Mouse (Mus musculus): ENCODE data around the gene Gm11569. TPM values are rescaled to one million over a fixed set of nuclear protein-coding genes. Genes with fewer than 3 reads are reported as not detected.
"Not testable (repeated sequence)": the region's sequence is repeated elsewhere in the genome, so short reads cannot be mapped to it uniquely, and the experiment has no call there.

Gene Gm11569
- total and polyA plus RNA-seq, 3 experiments, result not detected

- Histone ChIP-seq H3K9me3 (replicated peaks) (peaks cover 13% of the 10 kb centered on the region), H3K4me3 (ENCODE audit: low read depth, low read length) (no peak within 1 kb of the TSS), H3K27me3 (ENCODE audit: insufficient read depth, low read length) (no peaks in the 10 kb centered on the region), H3K4me1 (ENCODE audit: insufficient read depth, low read depth, low read length) (no peaks in the 10 kb centered on the region), H3K36me3 (replicated peaks) (no peaks in the 10 kb centered on the region)
- DNase-seq (ENCODE audit: low spot score), result no peak
- ATAC-seq (ENCODE audit: extremely low read depth, insufficient number of reproducible peaks, low FRiP score, poor library complexity, severe bottlenecking), result no peak
- TF ChIP-seq TAL1 (conservative IDR thresholded peaks at IDR 0.05; ENCODE audit: low read depth, low read length) (no peak), GATA1 (IDR thresholded peaks at IDR 0.05; ENCODE audit: borderline replicate concordance, low read length) (no peak), CTCF (IDR thresholded peaks at IDR 0.05; ENCODE audit: low read depth, low read length) (no peak), GATA2 (IDR thresholded peaks at IDR 0.05; ENCODE audit: borderline replicate concordance, low read depth, low read length) (no peak), POLR2AphosphoS5 (IDR thresholded peaks at IDR 0.05; ENCODE audit: insufficient replicate concordance, low read depth, low read length) (no peak)
Observed at GRCm38 (mm10) chr11:99793367-99793766, 5.4 kb downstream of the Gm11569 start, which contains the start of gene Gm11596. TSS of gene Gm11596 (minus strand) at chr11:99793467.

- peaks cover 10% of the 10 kb centered on the region for H3K9me3 ChIP-seq (replicated peaks)
- H3K4me3 ChIP-seq (ENCODE audit: low read depth, low read length); H3K27me3 ChIP-seq (ENCODE audit: insufficient read depth, low read length); H3K4me1 ChIP-seq (ENCODE audit: insufficient read depth, low read depth, low read length); ATAC-seq (ENCODE audit: extremely low read depth, insufficient number of reproducible peaks, low FRiP score, poor library complexity, severe bottlenecking); DNase-seq (ENCODE audit: low spot score); H3K36me3 ChIP-seq (replicated peaks): not testable (repeated sequence)
Observed at GRCm38 (mm10) chr11:99784900-99785299, 13.8 kb downstream of the Gm11569 start, which contains the start of gene Krtap4-9. TSS of gene Krtap4-9 (plus strand) at chr11:99785200.

GRCm38 (mm10) chr11:99780604-99781003 lies 18.1 kb downstream of the Gm11569 start, which contains the start of gene Krtap4-8:
TSS of gene Krtap4-8 (minus strand) at chr11:99780704.
- H3K36me3 ChIP-seq (replicated peaks), result no peaks in the 10 kb centered on the region
- TF ChIP-seq CTCF (IDR thresholded peaks at IDR 0.05; ENCODE audit: low read depth, low read length), result no peak
- TF ChIP-seq POLR2AphosphoS5 (IDR thresholded peaks at IDR 0.05; ENCODE audit: insufficient replicate concordance, low read depth, low read length), result no peak
- TF ChIP-seq GATA2 (IDR thresholded peaks at IDR 0.05; ENCODE audit: borderline replicate concordance, low read depth, low read length), result no peak
- no peak for TF ChIP-seq GATA1 (IDR thresholded peaks at IDR 0.05; ENCODE audit: borderline replicate concordance, low read length)
- H3K4me1 ChIP-seq (ENCODE audit: insufficient read depth, low read depth, low read length), result no peaks in the 10 kb centered on the region
- H3K4me3 ChIP-seq (ENCODE audit: low read depth, low read length), result no peak within 1 kb of the TSS; the same call in 1 of the 2 replicates
- DNase-seq (ENCODE audit: low spot score) (no peak), ATAC-seq (ENCODE audit: extremely low read depth, insufficient number of reproducible peaks, low FRiP score, poor library complexity, severe bottlenecking) (no peak)
- H3K9me3 ChIP-seq (replicated peaks), result peaks cover 10% of the 10 kb centered on the region
- H3K27me3 ChIP-seq (ENCODE audit: insufficient read depth, low read length), result no peaks in the 10 kb centered on the region

GRCm38 (mm10) chr11:99778401-99778800 lies 20.3 kb downstream of the Gm11569 start:
- Histone ChIP-seq H3K4me3 (ENCODE audit: low read depth, low read length) (no peak overlapping the region), H3K27me3 (ENCODE audit: insufficient read depth, low read length) (no peaks in the 10 kb centered on the region), H3K9me3 (replicated peaks) (peaks cover 6% of the 10 kb centered on the region), H3K4me1 (ENCODE audit: insufficient read depth, low read depth, low read length) (no peaks in the 10 kb centered on the region), H3K36me3 (replicated peaks) (no peaks in the 10 kb centered on the region)
- DNase-seq (ENCODE audit: low spot score) (no peak), ATAC-seq (ENCODE audit: extremely low read depth, insufficient number of reproducible peaks, low FRiP score, poor library complexity, severe bottlenecking) (no peak)
- TF ChIP-seq GATA1 (IDR thresholded peaks at IDR 0.05; ENCODE audit: borderline replicate concordance, low read length) (no peak), POLR2AphosphoS5 (IDR thresholded peaks at IDR 0.05; ENCODE audit: insufficient replicate concordance, low read depth, low read length) (no peak), GATA2 (IDR thresholded peaks at IDR 0.05; ENCODE audit: borderline replicate concordance, low read depth, low read length) (no peak), TAL1 (conservative IDR thresholded peaks at IDR 0.05; ENCODE audit: low read depth, low read length) (no peak), CTCF (IDR thresholded peaks at IDR 0.05; ENCODE audit: low read depth, low read length) (no peak)

GRCm38 (mm10) chr11:99772813-99773212 lies 25.9 kb downstream of the Gm11569 start, which contains the start of gene Gm11595:
TSS of gene Gm11595 (minus strand) at chr11:99772913.
- not testable (repeated sequence) for H3K9me3 ChIP-seq (replicated peaks); H3K36me3 ChIP-seq (replicated peaks); H3K4me3 ChIP-seq (ENCODE audit: low read depth, low read length); H3K4me1 ChIP-seq (ENCODE audit: insufficient read depth, low read depth, low read length); DNase-seq (ENCODE audit: low spot score); ATAC-seq (ENCODE audit: extremely low read depth, insufficient number of reproducible peaks, low FRiP score, poor library complexity, severe bottlenecking); H3K27me3 ChIP-seq (ENCODE audit: insufficient read depth, low read length)

- H3K36me3 ChIP-seq (replicated peaks), result no peaks in the 10 kb centered on the region
- ATAC-seq (ENCODE audit: extremely low read depth, insufficient number of reproducible peaks, low FRiP score, poor library complexity, severe bottlenecking), result no peak
- H3K9me3 ChIP-seq (replicated peaks), result peaks cover 9% of the 10 kb centered on the region
- H3K4me1 ChIP-seq (ENCODE audit: insufficient read depth, low read depth, low read length), result no peaks in the 10 kb centered on the region
- DNase-seq (ENCODE audit: low spot score), result no peak
- TF ChIP-seq GATA2 (IDR thresholded peaks at IDR 0.05; ENCODE audit: borderline replicate concordance, low read depth, low read length), result no peak
- TF ChIP-seq POLR2AphosphoS5 (IDR thresholded peaks at IDR 0.05; ENCODE audit: insufficient replicate concordance, low read depth, low read length), result no peak
- no peak for TF ChIP-seq CTCF (IDR thresholded peaks at IDR 0.05; ENCODE audit: low read depth, low read length)
- no peak for TF ChIP-seq TAL1 (conservative IDR thresholded peaks at IDR 0.05; ENCODE audit: low read depth, low read length)
- no peak for TF ChIP-seq GATA1 (IDR thresholded peaks at IDR 0.05; ENCODE audit: borderline replicate concordance, low read length)
- 0 out of 2 replicates have a peak, but pooled peaks cover 3% of the 10 kb centered on the region for H3K27me3 ChIP-seq (ENCODE audit: insufficient read depth, low read length)
- H3K4me3 ChIP-seq (ENCODE audit: low read depth, low read length), result no peak overlapping the region
Observed at GRCm38 (mm10) chr11:99768410-99768809, 30.3 kb downstream of the Gm11569 start.

- no peak for TF ChIP-seq POLR2AphosphoS5 (IDR thresholded peaks at IDR 0.05; ENCODE audit: insufficient replicate concordance, low read depth, low read length)
- no peak for TF ChIP-seq GATA1 (IDR thresholded peaks at IDR 0.05; ENCODE audit: borderline replicate concordance, low read length)
- no peak for TF ChIP-seq CTCF (IDR thresholded peaks at IDR 0.05; ENCODE audit: low read depth, low read length)
- TF ChIP-seq GATA2 (IDR thresholded peaks at IDR 0.05; ENCODE audit: borderline replicate concordance, low read depth, low read length), result no peak
- TF ChIP-seq TAL1 (conservative IDR thresholded peaks at IDR 0.05; ENCODE audit: low read depth, low read length), result no peak
- no peak for DNase-seq (ENCODE audit: low spot score)
- no peaks in the 10 kb centered on the region for H3K4me1 ChIP-seq (ENCODE audit: insufficient read depth, low read depth, low read length)
- H3K27me3 ChIP-seq (ENCODE audit: insufficient read depth, low read length), result 0 out of 2 replicates have a peak, but pooled peaks cover 2% of the 10 kb centered on the region
- no peaks in the 10 kb centered on the region for H3K36me3 ChIP-seq (replicated peaks)
- no peak for ATAC-seq (ENCODE audit: extremely low read depth, insufficient number of reproducible peaks, low FRiP score, poor library complexity, severe bottlenecking)
- peaks cover 9% of the 10 kb centered on the region for H3K9me3 ChIP-seq (replicated peaks)
- H3K4me3 ChIP-seq (ENCODE audit: low read depth, low read length), result 0 out of 2 replicates have a peak overlapping the region, but pooled peaks have one; percentile 13
Observed at GRCm38 (mm10) chr11:99758877-99759276, 39.9 kb downstream of the Gm11569 start.

Other genes starting within 250 kb of the Gm11569 start
Only the 20 nearest of the 43 such genes appear.
- not detected in 2 replicates for gene Gm11563, start 140.0 kb downstream of the Gm11569 start, total RNA-seq (2014; fragmentation: Nextera tagmentation)
- gene Gm11563, start 140.0 kb downstream of the Gm11569 start, total RNA-seq (2017), result not detected in 2 replicates
- gene Gm11563, start 140.0 kb downstream of the Gm11569 start, polyA plus RNA-seq (2012), result not detected in 2 replicates
- gene Krtap4-6, start 133.0 kb downstream of the Gm11569 start, total RNA-seq (2014; fragmentation: Nextera tagmentation), result not detected in 2 replicates
- gene Krtap4-6, start 133.0 kb downstream of the Gm11569 start, total RNA-seq (2017), result 0.12 TPM in 1 of 2 replicates, not detected in the other
- not detected in 2 replicates for gene Krtap4-6, start 133.0 kb downstream of the Gm11569 start, polyA plus RNA-seq (2012)
- not detected in 2 replicates for gene Gm14190, start 108.2 kb downstream of the Gm11569 start, total RNA-seq (2014; fragmentation: Nextera tagmentation)
- gene Gm14190, start 108.2 kb downstream of the Gm11569 start, total RNA-seq (2017), result not detected in 2 replicates
- gene Gm14190, start 108.2 kb downstream of the Gm11569 start, polyA plus RNA-seq (2012), result not detected in 2 replicates
- not detected in 2 replicates for gene Gm14180, start 64.6 kb downstream of the Gm11569 start, total RNA-seq (2014; fragmentation: Nextera tagmentation)
- gene Gm14180, start 64.6 kb downstream of the Gm11569 start, total RNA-seq (2017), result not detected in 2 replicates
- not detected in 2 replicates for gene Gm14180, start 64.6 kb downstream of the Gm11569 start, polyA plus RNA-seq (2012)
- not detected in 2 replicates for gene Gm11595, start 26.0 kb downstream of the Gm11569 start, total RNA-seq (2014; fragmentation: Nextera tagmentation)
- 0.12 TPM in 1 of 2 replicates, not detected in the other for gene Gm11595, start 26.0 kb downstream of the Gm11569 start, total RNA-seq (2017)
- not detected in 2 replicates for gene Gm11595, start 26.0 kb downstream of the Gm11569 start, polyA plus RNA-seq (2012)
- not detected in 2 replicates for gene Krtap4-8, start 18.2 kb downstream of the Gm11569 start, total RNA-seq (2014; fragmentation: Nextera tagmentation)
- gene Krtap4-8, start 18.2 kb downstream of the Gm11569 start, total RNA-seq (2017), result 0.27 TPM in 1 of 2 replicates, not detected in the other
- not detected in 2 replicates for gene Krtap4-8, start 18.2 kb downstream of the Gm11569 start, polyA plus RNA-seq (2012)
- gene Krtap4-9, start 13.7 kb downstream of the Gm11569 start, total RNA-seq (2014; fragmentation: Nextera tagmentation), result not detected in 2 replicates
- gene Krtap4-9, start 13.7 kb downstream of the Gm11569 start, total RNA-seq (2017), result not detected in 2 replicates
- not detected in 2 replicates for gene Krtap4-9, start 13.7 kb downstream of the Gm11569 start, polyA plus RNA-seq (2012)
- not detected in 2 replicates for gene Gm11596, start 5.5 kb downstream of the Gm11569 start, total RNA-seq (2014; fragmentation: Nextera tagmentation)
- gene Gm11596, start 5.5 kb downstream of the Gm11569 start, total RNA-seq (2017), result 0.12 TPM in 1 of 2 replicates, not detected in the other
- gene Gm11596, start 5.5 kb downstream of the Gm11569 start, polyA plus RNA-seq (2012), result not detected in 2 replicates
- gene Gm11554, start 5.5 kb upstream of the Gm11569 start, total RNA-seq (2014; fragmentation: Nextera tagmentation), result not detected in 2 replicates
- not detected in 2 replicates for gene Gm11554, start 5.5 kb upstream of the Gm11569 start, total RNA-seq (2017)
- gene Gm11554, start 5.5 kb upstream of the Gm11569 start, polyA plus RNA-seq (2012), result not detected in 2 replicates
- gene Krtap4-13, start 11.0 kb upstream of the Gm11569 start, total RNA-seq (2014; fragmentation: Nextera tagmentation), result not detected in 2 replicates
- not detected in 2 replicates for gene Krtap4-13, start 11.0 kb upstream of the Gm11569 start, total RNA-seq (2017)
- not detected in 2 replicates for gene Krtap4-13, start 11.0 kb upstream of the Gm11569 start, polyA plus RNA-seq (2012)
- not detected in 2 replicates for gene Gm11564, start 16.7 kb upstream of the Gm11569 start, total RNA-seq (2014; fragmentation: Nextera tagmentation)
- not detected in 2 replicates for gene Gm11564, start 16.7 kb upstream of the Gm11569 start, total RNA-seq (2017)
- gene Gm11564, start 16.7 kb upstream of the Gm11569 start, polyA plus RNA-seq (2012), result not detected in 2 replicates
- not detected in 2 replicates for gene 2300003K06Rik, start 39.1 kb upstream of the Gm11569 start, total RNA-seq (2014; fragmentation: Nextera tagmentation)
- not detected in 2 replicates for gene 2300003K06Rik, start 39.1 kb upstream of the Gm11569 start, total RNA-seq (2017)
- not detected in 2 replicates for gene 2300003K06Rik, start 39.1 kb upstream of the Gm11569 start, polyA plus RNA-seq (2012)
- gene Krtap4-16, start 52.7 kb upstream of the Gm11569 start, total RNA-seq (2014; fragmentation: Nextera tagmentation), result not detected in 2 replicates
- not detected in 2 replicates for gene Krtap4-16, start 52.7 kb upstream of the Gm11569 start, total RNA-seq (2017)
- gene Krtap4-16, start 52.7 kb upstream of the Gm11569 start, polyA plus RNA-seq (2012), result not detected in 2 replicates
- gene Gm11568, start 59.0 kb upstream of the Gm11569 start, total RNA-seq (2014; fragmentation: Nextera tagmentation), result not detected in 2 replicates
- gene Gm11568, start 59.0 kb upstream of the Gm11569 start, total RNA-seq (2017), result not detected in 2 replicates
- gene Gm11568, start 59.0 kb upstream of the Gm11569 start, polyA plus RNA-seq (2012), result not detected in 2 replicates
- not detected in 2 replicates for gene Gm11559, start 65.5 kb upstream of the Gm11569 start, total RNA-seq (2014; fragmentation: Nextera tagmentation)
- gene Gm11559, start 65.5 kb upstream of the Gm11569 start, total RNA-seq (2017), result 0.29 TPM in 1 of 2 replicates, not detected in the other
- gene Gm11559, start 65.5 kb upstream of the Gm11569 start, polyA plus RNA-seq (2012), result not detected in 2 replicates
- gene Krtap9-1, start 74.5 kb upstream of the Gm11569 start, total RNA-seq (2014; fragmentation: Nextera tagmentation), result not detected in 2 replicates
- not detected in 2 replicates for gene Krtap9-1, start 74.5 kb upstream of the Gm11569 start, total RNA-seq (2017)
- not detected in 2 replicates for gene Krtap9-1, start 74.5 kb upstream of the Gm11569 start, polyA plus RNA-seq (2012)
- gene Gm11567, start 80.3 kb upstream of the Gm11569 start, total RNA-seq (2014; fragmentation: Nextera tagmentation), result not detected in 2 replicates
- gene Gm11567, start 80.3 kb upstream of the Gm11569 start, total RNA-seq (2017), result not detected in 2 replicates
- gene Gm11567, start 80.3 kb upstream of the Gm11569 start, polyA plus RNA-seq (2012), result not detected in 2 replicates
- not detected in 2 replicates for gene Krtap31-1, start 109.0 kb upstream of the Gm11569 start, total RNA-seq (2014; fragmentation: Nextera tagmentation)
- gene Krtap31-1, start 109.0 kb upstream of the Gm11569 start, total RNA-seq (2017), result 0.27 and 0.29 TPM in 2 replicates
- not detected in 2 replicates for gene Krtap31-1, start 109.0 kb upstream of the Gm11569 start, polyA plus RNA-seq (2012)
- gene Gm11565, start 115.8 kb upstream of the Gm11569 start, total RNA-seq (2014; fragmentation: Nextera tagmentation), result not detected in 2 replicates
- 0.16 and 0.23 TPM in 2 replicates for gene Gm11565, start 115.8 kb upstream of the Gm11569 start, total RNA-seq (2017)
- gene Gm11565, start 115.8 kb upstream of the Gm11569 start, polyA plus RNA-seq (2012), result not detected in 2 replicates
- gene Krtap31-2, start 137.4 kb upstream of the Gm11569 start, total RNA-seq (2014; fragmentation: Nextera tagmentation), result not detected in 2 replicates
- gene Krtap31-2, start 137.4 kb upstream of the Gm11569 start, total RNA-seq (2017), result not detected in 2 replicates
- not detected in 2 replicates for gene Krtap31-2, start 137.4 kb upstream of the Gm11569 start, polyA plus RNA-seq (2012)

Data from G1E (cell line).